Mouse (Mus musculus): Measurements from ENCODE around the gene Hemk1.
A peak's percentile ranks its signal among the peaks of the same experiment; 100 is the strongest.

- TF ChIP-seq POLR2A (IDR thresholded peaks at IDR 0.05; ENCODE audit: borderline replicate concordance, control insufficient read depth, low read depth, low read length) (peak; percentile 46; the same call in 1 of the 2 replicates), CTCF (IDR thresholded peaks at IDR 0.05; ENCODE audit: control insufficient read depth, insufficient read depth, low read length) (0 out of 2 replicates have a peak, but pooled peaks have one; percentile 1)
These were observed 41.6 kb downstream of the Hemk1 start for GRCm38 (mm10) chr9:107296501-107296965.

Measured in bone marrow, adult 2 months (tissue).